Mouse (Mus musculus) left cerebral cortex, postnatal 4 days (tissue): ENCODE measurements around the gene Col1a2. TPM values are rescaled to one million over a fixed set of nuclear protein-coding genes. Genes with fewer than 3 reads are reported as not detected.

Experiments used
- DNase-seq: peaks from one replicate; pipeline ENCODE4 v3.0.0-alpha.2; 2022
- intact Hi-C: fragments of 180-260 bp; cut with DNase I; formaldehyde crosslinking; loops from one replicate; pipeline ENCODE4 v1.15.1; 2025
- total RNA-seq, 2 experiments: library from RNA; stranded (reverse); gene quantifications; 2 replicates each; pipeline ENCODE4 v1.2.3; 2021

The Col1a2 gene
- total RNA-seq, 2 experiments from 2014 or later, result 67.5 to 70.6 TPM

DNA sequence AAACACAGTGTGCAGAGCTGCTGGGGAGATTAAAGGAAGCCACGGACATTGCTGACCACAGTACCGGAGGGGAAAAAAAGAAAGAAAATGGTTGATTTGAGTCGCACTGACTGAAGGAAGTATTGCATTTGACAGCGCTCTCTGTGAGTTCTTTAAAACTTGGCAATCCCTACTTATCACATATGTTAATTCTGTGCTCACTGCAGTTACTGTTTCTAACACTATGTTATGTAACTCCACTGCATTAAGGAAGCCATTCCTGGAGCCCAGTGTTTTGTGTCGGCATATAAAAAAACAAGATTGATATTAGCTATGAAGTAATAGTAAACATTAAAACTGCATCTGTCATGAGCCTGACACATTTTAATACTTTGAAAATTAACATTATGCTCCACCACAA is 73.1 kb downstream of the Col1a2 start:
- intact Hi-C loops, result no loop called here
- no peak for DNase-seq

DNA sequence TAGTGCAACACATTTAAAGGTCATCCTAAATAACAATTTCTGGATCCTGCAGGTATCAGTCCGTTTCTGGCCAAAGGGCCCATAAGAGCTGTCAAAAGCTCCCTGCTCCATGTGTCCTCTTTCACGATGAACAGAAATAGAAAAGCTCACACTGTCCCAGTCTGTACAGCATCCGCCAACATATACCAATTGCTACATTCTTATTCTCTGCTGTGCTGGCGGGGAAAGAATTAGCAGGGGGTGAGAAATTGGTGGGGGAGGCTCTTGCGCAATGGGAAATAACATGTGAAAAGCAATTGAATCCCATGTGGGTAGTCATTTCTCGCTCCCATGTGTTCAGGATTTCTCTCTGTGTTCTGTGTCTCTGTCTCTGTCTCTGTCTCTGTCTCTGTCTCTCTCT is 73.7 kb downstream of the Col1a2 start:
- intact Hi-C loops, result no loop called here
- no peak for DNase-seq

DNA sequence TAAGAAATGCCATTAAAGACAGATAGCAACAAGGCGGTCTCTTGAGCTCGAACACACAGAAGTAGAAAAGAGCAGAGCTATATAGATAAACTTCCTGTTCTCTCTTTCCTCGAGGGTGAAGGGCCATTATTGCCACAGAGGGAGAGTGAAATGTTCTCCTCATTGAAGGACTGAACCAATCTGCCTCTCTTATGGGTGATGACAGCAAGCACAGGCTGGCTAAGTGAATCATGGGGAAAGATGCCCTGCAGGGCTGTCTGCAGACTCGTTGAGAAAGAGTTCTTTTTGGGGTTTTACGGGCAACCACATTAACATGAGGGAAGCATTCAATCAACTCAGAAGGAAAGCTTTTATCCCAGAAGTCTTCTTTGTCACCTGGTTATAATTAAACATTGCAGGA is 75.0 kb downstream of the Col1a2 start:
- DNase-seq, result no peak
- intact Hi-C loops, result no loop called here

DNA sequence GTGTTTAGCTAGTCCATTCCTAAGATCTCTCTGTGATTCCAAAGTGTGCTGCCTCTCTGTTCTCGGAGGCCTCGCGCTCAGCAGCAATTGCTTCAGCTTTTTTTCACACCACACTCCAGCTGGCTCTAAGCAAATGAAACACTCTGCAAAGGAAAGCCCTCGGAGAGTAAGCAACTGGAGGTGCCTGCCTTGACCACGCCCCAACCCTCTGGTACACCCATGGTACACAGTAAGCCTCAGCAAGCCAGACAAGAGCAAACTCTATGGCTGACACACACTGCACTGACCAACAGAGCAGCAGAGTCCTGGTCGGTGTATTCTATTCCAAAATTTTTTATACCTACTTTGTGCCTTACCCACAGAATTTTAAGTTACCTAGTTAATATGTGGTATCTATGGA is 78.9 kb downstream of the Col1a2 start:
- intact Hi-C loops, result no loop called here

DNA sequence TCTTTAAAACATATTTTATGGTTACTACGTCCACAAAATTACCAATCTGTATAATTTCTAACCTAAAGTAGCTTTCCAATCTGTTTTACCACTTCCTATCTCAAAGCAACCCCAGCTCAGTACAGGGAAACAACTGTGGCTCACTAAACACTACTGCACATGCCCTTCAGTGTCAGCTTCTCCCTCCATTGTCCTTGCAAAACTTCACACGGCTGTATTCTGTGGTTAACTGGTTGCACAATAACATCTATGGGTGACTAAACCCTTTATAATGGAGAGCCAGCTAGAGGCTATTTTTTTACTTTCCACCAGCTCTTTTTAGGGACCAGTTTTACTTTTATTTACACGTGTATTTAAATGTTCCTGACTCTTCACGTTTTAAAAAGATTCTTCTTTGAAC is 83.3 kb downstream of the Col1a2 start:
- no peak for DNase-seq
- intact Hi-C loops, result no loop called here

More for the DNA sequence above, 78.9 kb downstream of the Col1a2 start:
- no peak for DNase-seq

DNA sequence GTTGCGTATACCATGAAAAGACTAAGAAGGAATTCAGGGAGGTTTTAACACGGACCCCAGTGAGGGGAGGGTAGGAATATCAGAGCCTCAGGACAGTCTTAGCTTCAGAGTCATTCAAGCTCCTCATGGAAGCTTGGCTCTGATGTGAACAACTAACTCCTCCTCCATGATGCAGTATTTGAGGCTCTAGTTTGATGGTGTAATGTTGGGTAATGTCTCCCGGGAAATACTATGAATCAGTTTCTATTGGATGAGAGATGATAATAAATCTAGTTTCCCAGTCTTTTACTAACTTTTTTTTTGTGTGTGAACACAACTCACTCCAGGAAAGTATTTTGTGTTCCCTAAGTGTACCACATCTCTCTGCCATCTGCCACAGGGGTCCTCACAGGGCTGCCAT is 84.1 kb downstream of the Col1a2 start:
- intact Hi-C loops, result no loop called here
- DNase-seq, result no peak

DNA sequence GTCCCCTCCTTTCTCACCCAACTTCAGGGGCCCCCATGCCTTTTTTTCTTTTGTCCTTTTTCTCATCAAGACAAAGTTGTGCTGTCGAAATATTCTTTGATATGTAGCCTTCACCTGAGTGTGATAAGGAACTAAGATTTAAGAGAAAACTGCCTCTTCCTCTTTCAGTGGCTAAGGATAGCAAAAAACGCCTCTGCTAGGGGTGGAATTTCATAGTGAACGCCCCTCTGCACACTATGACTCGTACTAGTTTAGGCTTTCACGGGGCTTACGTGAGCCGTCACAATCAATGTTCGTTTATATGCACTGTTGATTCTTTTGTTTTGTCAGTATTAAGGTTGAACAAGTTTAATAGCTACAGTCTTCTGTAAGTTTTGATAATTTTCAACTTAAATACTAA is 85.5 kb downstream of the Col1a2 start:
- intact Hi-C loops, result no loop called here
- DNase-seq, result no peak

Other genes starting within 250 kb of the Col1a2 start
- gene Casd1, start 96.0 kb downstream of the Col1a2 start, total RNA-seq, result 10 to 100 TPM; 46.1 to 46.4 TPM
- 10 to 100 TPM; 39.2 to 41.0 TPM for gene Sgce, start 242.4 kb downstream of the Col1a2 start, total RNA-seq
- 10 to 100 TPM in 1 of 2 experiments, 1 to 10 TPM in 1; 9.6 to 18.9 TPM for gene Peg10, start 242.5 kb downstream of the Col1a2 start, total RNA-seq